ENCODE assay signal across 7 mouse cellular contexts in genomic region chr7:126487052-126487483, GRCm38 (mm10). TPM values are rescaled to one million over a fixed set of nuclear protein-coding genes. Genes with fewer than 3 reads are reported as not detected.
DNase-seq lines count a peak whose midpoint lies in the region; ATAC-seq and TF ChIP-seq lines count a peak whose summit lies in the region.

Gene Tufm (plus strand): TSS chr7:126487361.

- TF ChIP-seq POLR2A in kidney, adult 2 months (IDR thresholded peaks at IDR 0.05; ENCODE audit: low read depth, low read length): no peak
- TF ChIP-seq POLR2A in spleen, adult 2 months (IDR thresholded peaks at IDR 0.05; ENCODE audit: low read depth, low read length): no peak; the same call in 1 of the 2 replicates

- H3K27me3 ChIP-seq in embryonic facial prominence, embryonic 11.5 days (ENCODE audit: control insufficient read depth, insufficient read depth, low read length): no peaks in the 10 kb centered on the region
- no peaks in the 10 kb centered on the region for H3K27me3 ChIP-seq in kidney, adult 2 months (replicated peaks; ENCODE audit: control insufficient read depth, insufficient read depth, low read length)
- H3K27me3 ChIP-seq in limb, embryonic 12.5 days: no peaks in the 10 kb centered on the region
- H3K27me3 ChIP-seq in midbrain, embryonic 15.5 days (replicated peaks): 0 out of 2 replicates have a peak, but pooled peaks cover 3% of the 10 kb centered on the region
- no peaks in the 10 kb centered on the region for H3K27me3 ChIP-seq in spleen, adult 2 months (ENCODE audit: control insufficient read depth, insufficient read depth, low read length)

- H3K27ac ChIP-seq in embryonic facial prominence, embryonic 11.5 days (replicated peaks; ENCODE audit: low read depth, low read length): peak within 1 kb of the TSS; percentile 38; the same call in 1 of the 2 replicates
- H3K27ac ChIP-seq in kidney, adult 2 months (ENCODE audit: insufficient read depth, low read depth, low read length): peak within 1 kb of the TSS; percentile 88
- H3K27ac ChIP-seq in limb, embryonic 12.5 days: peak within 1 kb of the TSS; percentile 64
- H3K27ac ChIP-seq in midbrain, embryonic 15.5 days: peak within 1 kb of the TSS; percentile 71
- H3K27ac ChIP-seq in spleen, adult 2 months (ENCODE audit: insufficient read depth, low read length): peak within 1 kb of the TSS; percentile 82

- no peaks in the 10 kb centered on the region for H3K9me3 ChIP-seq in embryonic facial prominence, embryonic 11.5 days (replicated peaks; ENCODE audit: control insufficient read depth, low read length)
- H3K9me3 ChIP-seq in limb, embryonic 12.5 days: no peaks in the 10 kb centered on the region
- H3K9me3 ChIP-seq in midbrain, embryonic 15.5 days: no peaks in the 10 kb centered on the region

- peak; percentile 90 for ATAC-seq in embryonic facial prominence, embryonic 11.5 days (replicated peaks; ENCODE audit: insufficient number of reproducible peaks, low FRiP score, low TSS enrichment, low read depth)
- ATAC-seq in limb, embryonic 12.5 days (ENCODE audit: insufficient number of reproducible peaks, insufficient read depth, low FRiP score, low TSS enrichment, low read depth): peak; percentile 88
- peak; percentile 95 for ATAC-seq in midbrain, embryonic 15.5 days (replicated peaks)

- peak within 1 kb of the TSS; percentile 88 for H3K4me2 ChIP-seq in embryonic facial prominence, embryonic 11.5 days (ENCODE audit: low read depth, low read length)
- H3K4me2 ChIP-seq in limb, embryonic 12.5 days: peak within 1 kb of the TSS; percentile 90
- peak within 1 kb of the TSS; percentile 94 for H3K4me2 ChIP-seq in midbrain, embryonic 15.5 days

- H3K4me1 ChIP-seq in embryonic facial prominence, embryonic 11.5 days (ENCODE audit: control insufficient read depth, insufficient read depth, low read length): no peaks in the 10 kb centered on the region; the same call in 1 of the 2 replicates
- peaks cover 4% of the 10 kb centered on the region; the same call in 1 of the 2 replicates for H3K4me1 ChIP-seq in kidney, adult 2 months (ENCODE audit: control insufficient read depth, insufficient read depth, low read length)
- H3K4me1 ChIP-seq in limb, embryonic 12.5 days (replicated peaks): peaks cover 16% of the 10 kb centered on the region
- peaks cover 19% of the 10 kb centered on the region for H3K4me1 ChIP-seq in midbrain, embryonic 15.5 days
- peaks cover 7% of the 10 kb centered on the region; the same call in 1 of the 2 replicates for H3K4me1 ChIP-seq in spleen, adult 2 months (ENCODE audit: control insufficient read depth, insufficient read depth, insufficient read length)

- DNase-seq in adrenal gland, postnatal 14 days: peak; percentile 98
- DNase-seq in embryonic facial prominence, embryonic 11.5 days (ENCODE audit: low spot score): peak; percentile 99
- peak; percentile 100 for DNase-seq in heart, adult 11 months
- peak; percentile 98 for DNase-seq in kidney, adult 2 months
- peak; percentile 83 to 94 for DNase-seq in spleen, adult 2 months (ENCODE audit: low read depth in 1 of 2, low spot score in 2 of 2)

- H3K36me3 ChIP-seq in embryonic facial prominence, embryonic 11.5 days (replicated peaks; ENCODE audit: control insufficient read depth, insufficient read depth, low read depth, low read length): peaks cover 4% of the 10 kb centered on the region
- H3K36me3 ChIP-seq in kidney, adult 2 months (ENCODE audit: control insufficient read depth, insufficient read depth, low read length): peaks cover 4% of the 10 kb centered on the region; the same call in 1 of the 2 replicates
- H3K36me3 ChIP-seq in limb, embryonic 12.5 days: peaks cover 34% of the 10 kb centered on the region
- H3K36me3 ChIP-seq in midbrain, embryonic 15.5 days (replicated peaks): peaks cover 25% of the 10 kb centered on the region; the same call in 1 of the 2 replicates
- peaks cover 6% of the 10 kb centered on the region for H3K36me3 ChIP-seq in spleen, adult 2 months (ENCODE audit: control insufficient read depth, insufficient read depth, low read length)

- TF ChIP-seq CTCF in kidney, adult 2 months (conservative IDR thresholded peaks at IDR 0.05; ENCODE audit: insufficient read depth, insufficient read length, low read depth, low read length): no peak; the same call in 1 of the 2 replicates
- no peak for TF ChIP-seq CTCF in spleen, adult 2 months (IDR thresholded peaks at IDR 0.05; ENCODE audit: extremely low read depth, insufficient read depth, insufficient read length, insufficient replicate concordance)

- peak within 1 kb of the TSS; percentile 59 for H3K4me3 ChIP-seq in embryonic facial prominence, embryonic 11.5 days (ENCODE audit: low read depth, low read length)
- peak within 1 kb of the TSS; percentile 91 for H3K4me3 ChIP-seq in kidney, adult 2 months (ENCODE audit: insufficient read depth, low read depth, low read length)
- H3K4me3 ChIP-seq in limb, embryonic 12.5 days (replicated peaks): peak within 1 kb of the TSS; percentile 70
- H3K4me3 ChIP-seq in midbrain, embryonic 15.5 days: peak within 1 kb of the TSS; percentile 73
- H3K4me3 ChIP-seq in spleen, adult 2 months (ENCODE audit: extremely low read depth, insufficient read depth, insufficient read length): peak within 1 kb of the TSS; percentile 78

- H3K9ac ChIP-seq in embryonic facial prominence, embryonic 11.5 days (replicated peaks; ENCODE audit: low read length): peak within 1 kb of the TSS; percentile 74
- H3K9ac ChIP-seq in limb, embryonic 12.5 days (replicated peaks): peak within 1 kb of the TSS; percentile 68
- H3K9ac ChIP-seq in midbrain, embryonic 15.5 days: peak within 1 kb of the TSS; percentile 73

- under 1% methylated on average over 32 of the region's 32 CpGs for WGBS in embryonic facial prominence, embryonic 11.5 days
- WGBS in kidney, adult 2 months: under 1% methylated on average over 32 of the region's 32 CpGs
- under 1% methylated on average over 32 of the region's 32 CpGs for WGBS in limb, embryonic 12.5 days
- WGBS in midbrain, embryonic 15.5 days: 0% methylated on average over 32 of the region's 32 CpGs
- WGBS in spleen, adult 2 months: under 1% methylated on average over 32 of the region's 32 CpGs

RNA-seq across cellular contexts. Expression of gene Tufm, which starts in this region (rescaled TPM):
- 221 and 223 TPM in 2 replicates for total RNA-seq in adrenal gland, postnatal 14 days (2021)
- 158 and 159 TPM in 2 replicates for polyA plus RNA-seq in embryonic facial prominence, embryonic 11.5 days (2014; fragmentation: Nextera tagmentation; extraction: Ambion mirVana)
- 219 and 227 TPM in 2 replicates for polyA plus RNA-seq in kidney, adult 2 months (2012; rRNA removed)
- polyA plus RNA-seq in limb, embryonic 12.5 days (2016; fragmentation: Nextera tagmentation; extraction: Ambion mirVana): 137 and 140 TPM in 2 replicates
- polyA plus RNA-seq in midbrain, embryonic 15.5 days (2015; fragmentation: Nextera tagmentation; extraction: Ambion mirVana): 133 and 137 TPM in 2 replicates
- polyA plus RNA-seq in spleen, adult 2 months (2012; rRNA removed): 51.8 and 58.1 TPM in 2 replicates

Comparison
In these comparisons a context has a peak if more than half of its experiments do, and no peak if none do; other contexts are left out.
1. Peak in every context shown above with its lines: DNase-seq, ATAC-seq, H3K4me3 ChIP-seq and H3K27ac ChIP-seq.
2. H3K27ac ChIP-seq: peak in every context shown above with its lines; median percentile 88 in kidney, adult 2 months; 82 in spleen, adult 2 months; 71 in midbrain, embryonic 15.5 days; 64 in limb, embryonic 12.5 days; 38 in embryonic facial prominence, embryonic 11.5 days.